Mouse (Mus musculus) liver, embryonic 15.5 days (tissue): Measurements from ENCODE around the gene Uox. TPM values are rescaled to one million over a fixed set of nuclear protein-coding genes. Genes with fewer than 3 reads are reported as not detected.
A peak's percentile ranks its signal among the peaks of the same experiment; 100 is the strongest.

ENCODE experiments used
- ATAC-seq: fragments of 200-750 bp; cut with Nextera tagmentation; 2 replicates; pipeline ENCODE4 v1.8.0; 2017; ENCODE audit warnings: moderate number of reproducible peaks, mild to moderate bottlenecking, moderate library complexity; ENCODE audit not compliant: insufficient read depth
- H3K27ac ChIP-seq: fragments of 300-500 bp; sonication (generic); replicated peaks from 2 replicates; pipeline ENCODE4 v1.5.1; 2015; ENCODE audit warnings: mild to moderate bottlenecking, inconsistent platforms
- H3K27me3 ChIP-seq: fragments of 300-500 bp; sonication (generic); 2 replicates; pipeline ENCODE4 v1.6.1; 2015; ENCODE audit warnings: mild to moderate bottlenecking, inconsistent platforms
- H3K36me3 ChIP-seq: fragments of 300-500 bp; sonication (generic); replicated peaks from 2 replicates; pipeline ENCODE4 v1.6.1; 2015; ENCODE audit warnings: moderate library complexity, mild to moderate bottlenecking, inconsistent platforms
- H3K4me1 ChIP-seq: fragments of 300-500 bp; sonication (generic); replicated peaks from 2 replicates; pipeline ENCODE4 v1.6.1; 2015; ENCODE audit warnings: inconsistent platforms
- H3K4me2 ChIP-seq: fragments of 300-500 bp; sonication (generic); 2 replicates; pipeline ENCODE4 v1.6.1; 2015; ENCODE audit warnings: moderate library complexity, mild to moderate bottlenecking, inconsistent platforms
- H3K4me3 ChIP-seq: fragments of 300-500 bp; sonication (generic); replicated peaks from 2 replicates; pipeline ENCODE4 v1.5.1; 2015; ENCODE audit warnings: mild to moderate bottlenecking, inconsistent platforms
- H3K9ac ChIP-seq: fragments of 300-500 bp; sonication (generic); 2 replicates; pipeline ENCODE4 v1.6.1; 2015; ENCODE audit warnings: moderate library complexity, mild to moderate bottlenecking, inconsistent platforms
- H3K9me3 ChIP-seq: fragments of 300-500 bp; sonication (generic); replicated peaks from 2 replicates; pipeline ENCODE4 v1.6.1; 2016; ENCODE audit warnings: inconsistent platforms
- WGBS: fragments of 180-500 bp; shearing (Covaris S2); methylation state at CpG from one replicate; pipeline ENCODE4 v1.1.7; 2015; ENCODE audit warnings: mixed read lengths; ENCODE audit not compliant: insufficient replicate concordance; 5-methylcytosine and 5-hydroxymethylcytosine counted together
- polyA plus RNA-seq: library from polyadenylated mRNA; unstranded; fragments of >200 nt; fragmentation: Nextera tagmentation; extraction: Ambion mirVana; gene quantifications from 2 replicates; pipeline ENCODE4 v1.2.1, GENCODE M21; 2015

Uox gene
- polyA plus RNA-seq, 1 experiment from 2014 or later, result 30.4 TPM

- H3K27ac ChIP-seq, result no peak overlapping the region
- no peaks in the 10 kb centered on the region for H3K4me1 ChIP-seq
- H3K9ac ChIP-seq, result no peak overlapping the region
- no peak overlapping the region for H3K4me2 ChIP-seq
- no peak overlapping the region for H3K4me3 ChIP-seq
- no peaks in the 10 kb centered on the region for H3K9me3 ChIP-seq
- ATAC-seq, result no peak
- WGBS, result 40% methylated on average over 14 of the region's 14 CpGs
- no peaks in the 10 kb centered on the region for H3K36me3 ChIP-seq
- no peaks in the 10 kb centered on the region for H3K27me3 ChIP-seq
These were observed 5.8 kb upstream of the Uox start for GRCm38 (mm10) chr3:146564268-146565064.

- no peak overlapping the region for H3K4me3 ChIP-seq
- no peak for ATAC-seq
- H3K4me1 ChIP-seq, result no peaks in the 10 kb centered on the region
- H3K27me3 ChIP-seq, result no peaks in the 10 kb centered on the region
- no peak overlapping the region for H3K9ac ChIP-seq
- no peaks in the 10 kb centered on the region for H3K9me3 ChIP-seq
- WGBS, result 64% methylated on average over 1 of the region's 1 CpGs
- no peaks in the 10 kb centered on the region for H3K36me3 ChIP-seq
- H3K27ac ChIP-seq, result no peak overlapping the region
- H3K4me2 ChIP-seq, result no peak overlapping the region
These were observed 5.2 kb upstream of the Uox start for GRCm38 (mm10) chr3:146565065-146565411.

- H3K4me1 ChIP-seq, result no peaks in the 10 kb centered on the region
- no peaks in the 10 kb centered on the region for H3K36me3 ChIP-seq
- no peak for ATAC-seq
- no peak overlapping the region for H3K9ac ChIP-seq
- no peaks in the 10 kb centered on the region for H3K27me3 ChIP-seq
- H3K27ac ChIP-seq, result no peak overlapping the region
- H3K4me3 ChIP-seq, result no peak overlapping the region
- H3K9me3 ChIP-seq, result no peaks in the 10 kb centered on the region
- H3K4me2 ChIP-seq, result no peak overlapping the region
- WGBS, result 69% methylated on average over 7 of the region's 7 CpGs
These were observed 2.9 kb upstream of the Uox start for GRCm38 (mm10) chr3:146567366-146567765.

- H3K27ac ChIP-seq, result no peak overlapping the region
- no peaks in the 10 kb centered on the region for H3K9me3 ChIP-seq
- H3K4me2 ChIP-seq, result no peak overlapping the region
- 47% methylated on average over 9 of the region's 9 CpGs for WGBS
- peak; percentile 38; the same call in 1 of the 2 replicates for ATAC-seq
- no peak overlapping the region for H3K4me3 ChIP-seq
- H3K36me3 ChIP-seq, result no peaks in the 10 kb centered on the region
- H3K9ac ChIP-seq, result no peak overlapping the region
- no peaks in the 10 kb centered on the region for H3K4me1 ChIP-seq
- H3K27me3 ChIP-seq, result no peaks in the 10 kb centered on the region
These were observed 2.2 kb upstream of the Uox start for GRCm38 (mm10) chr3:146567884-146568530.

- 52% methylated on average over 3 of the region's 3 CpGs for WGBS
- no peak for ATAC-seq
- Histone ChIP-seq H3K27ac (peak overlapping the region; percentile 56), H3K9me3 (no peaks in the 10 kb centered on the region), H3K27me3 (no peaks in the 10 kb centered on the region), H3K36me3 (no peaks in the 10 kb centered on the region), H3K4me1 (no peaks in the 10 kb centered on the region), H3K4me3 (no peak overlapping the region), H3K4me2 (no peak overlapping the region), H3K9ac (no peak overlapping the region)
These were observed 632 bp upstream of the Uox start for GRCm38 (mm10) chr3:146569594-146569993.

- Histone ChIP-seq H3K9ac (no peak overlapping the region), H3K36me3 (no peaks in the 10 kb centered on the region), H3K27me3 (no peaks in the 10 kb centered on the region), H3K4me2 (no peak overlapping the region), H3K4me3 (no peak overlapping the region), H3K4me1 (no peaks in the 10 kb centered on the region), H3K9me3 (no peaks in the 10 kb centered on the region), H3K27ac (peak overlapping the region; percentile 57)
- no peak for ATAC-seq
- 64% methylated on average over 6 of the region's 6 CpGs for WGBS
These were observed 713 bp downstream of the Uox start for GRCm38 (mm10) chr3:146570939-146571338.

GRCm38 (mm10) chr3:146571341-146571740, 1.1 kb downstream of the Uox start:
- Histone ChIP-seq H3K4me1 (no peaks in the 10 kb centered on the region), H3K27me3 (no peaks in the 10 kb centered on the region), H3K4me3 (no peak overlapping the region), H3K9me3 (no peaks in the 10 kb centered on the region), H3K27ac (peak overlapping the region; percentile 57), H3K36me3 (no peaks in the 10 kb centered on the region), H3K9ac (no peak overlapping the region), H3K4me2 (no peak overlapping the region)
- no peak for ATAC-seq
- WGBS, result 55% methylated on average over 1 of the region's 1 CpGs

- Histone ChIP-seq H3K27me3 (no peaks in the 10 kb centered on the region), H3K27ac (no peak overlapping the region), H3K4me2 (no peak overlapping the region), H3K36me3 (no peaks in the 10 kb centered on the region), H3K4me1 (no peaks in the 10 kb centered on the region), H3K4me3 (no peak overlapping the region), H3K9me3 (no peaks in the 10 kb centered on the region), H3K9ac (no peak overlapping the region)
- no peak for ATAC-seq
- WGBS, result 32% methylated on average over 2 of the region's 2 CpGs
These were observed 7.4 kb downstream of the Uox start for GRCm38 (mm10) chr3:146577591-146577990.

GRCm38 (mm10) chr3:146580039-146580729, 10.0 kb downstream of the Uox start:
- Histone ChIP-seq H3K27me3 (no peaks in the 10 kb centered on the region), H3K4me1 (no peaks in the 10 kb centered on the region), H3K9ac (no peak overlapping the region), H3K4me3 (no peak overlapping the region), H3K27ac (no peak overlapping the region), H3K36me3 (no peaks in the 10 kb centered on the region), H3K9me3 (no peaks in the 10 kb centered on the region), H3K4me2 (no peak overlapping the region)
- ATAC-seq, result peak; percentile 49; the same call in 1 of the 2 replicates
- 57% methylated on average over 3 of the region's 3 CpGs for WGBS

GRCm38 (mm10) chr3:146583478-146583877, 13.3 kb downstream of the Uox start:
- 46% methylated on average over 4 of the region's 4 CpGs for WGBS
- Histone ChIP-seq H3K27ac (no peak overlapping the region), H3K9me3 (no peaks in the 10 kb centered on the region), H3K9ac (no peak overlapping the region), H3K4me1 (no peaks in the 10 kb centered on the region), H3K27me3 (no peaks in the 10 kb centered on the region), H3K4me3 (no peak overlapping the region), H3K4me2 (no peak overlapping the region), H3K36me3 (no peaks in the 10 kb centered on the region)
- ATAC-seq, result no peak

GRCm38 (mm10) chr3:146583908-146584307, 13.7 kb downstream of the Uox start:
- H3K9ac ChIP-seq, result no peak overlapping the region
- H3K4me2 ChIP-seq, result no peak overlapping the region
- H3K4me3 ChIP-seq, result no peak overlapping the region
- H3K27ac ChIP-seq, result no peak overlapping the region
- no peaks in the 10 kb centered on the region for H3K36me3 ChIP-seq
- 48% methylated on average over 5 of the region's 5 CpGs for WGBS
- no peak for ATAC-seq
- no peaks in the 10 kb centered on the region for H3K9me3 ChIP-seq
- H3K4me1 ChIP-seq, result no peaks in the 10 kb centered on the region
- no peaks in the 10 kb centered on the region for H3K27me3 ChIP-seq
